Mouse (Mus musculus) heart, postnatal 0 days (tissue): ENCODE measurements around the gene Crtc3.

Source experiments
- CTCF ChIP-seq: IDR thresholded peaks from 2 replicates; pipeline ENCODE4 v1.5.1; 2016; ENCODE audit warnings: antibody characterized with exemption, control low read depth, low read depth
- EP300 ChIP-seq: IDR thresholded peaks from 2 replicates; pipeline ENCODE4 v1.6.1; 2016; ENCODE audit warnings: antibody characterized with exemption, low read depth

DNA sequence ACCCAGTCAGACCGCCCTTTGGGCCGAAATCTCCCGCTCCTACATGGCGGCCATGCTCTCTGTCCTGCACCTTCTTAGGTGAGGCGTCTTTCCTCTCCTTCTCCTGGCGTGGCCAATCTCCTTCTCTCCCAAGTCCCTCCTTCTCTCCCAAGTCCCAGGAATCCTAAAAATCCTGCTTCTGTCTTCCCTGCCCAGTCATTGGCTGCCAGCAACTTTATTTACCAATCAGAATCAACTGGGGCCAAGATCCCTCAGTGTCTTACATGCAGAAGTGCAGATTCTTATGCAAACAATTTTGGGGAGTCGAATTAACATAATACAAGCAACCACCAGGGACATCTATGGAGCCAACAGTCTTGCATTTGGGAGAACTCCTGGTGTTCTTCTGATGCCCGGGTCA, 120.7 kb downstream of the Crtc3 start:
- TF ChIP-seq CTCF (no peak), EP300 (no peak)
